Mouse (Mus musculus): Measurements from ENCODE around the gene Fam171a1.
A peak's percentile ranks its signal among the peaks of the same experiment; 100 is the strongest.

Gene Fam171a1

DNA sequence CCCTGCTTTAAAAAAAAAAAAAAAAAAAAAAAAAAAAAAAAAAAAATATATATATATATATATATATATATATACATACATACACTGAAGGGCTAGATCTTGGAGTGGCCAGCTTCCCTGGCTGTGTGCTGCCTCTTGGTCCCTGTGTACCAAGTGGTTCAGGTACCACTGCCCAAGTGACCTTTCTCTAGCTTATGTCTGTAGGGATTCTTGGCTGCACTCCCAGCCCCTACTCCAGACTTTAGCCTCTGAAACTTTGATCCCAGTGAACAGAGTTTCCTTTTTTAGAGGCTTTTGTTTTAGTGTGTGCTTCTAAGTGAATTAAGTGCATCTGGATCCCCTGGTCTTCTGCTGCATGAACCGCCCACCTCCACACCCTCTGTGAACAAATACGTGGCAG, 24.3 kb downstream of the Fam171a1 start:
- no peak for DNase-seq (ENCODE audit: low read depth, low spot score)

DNA sequence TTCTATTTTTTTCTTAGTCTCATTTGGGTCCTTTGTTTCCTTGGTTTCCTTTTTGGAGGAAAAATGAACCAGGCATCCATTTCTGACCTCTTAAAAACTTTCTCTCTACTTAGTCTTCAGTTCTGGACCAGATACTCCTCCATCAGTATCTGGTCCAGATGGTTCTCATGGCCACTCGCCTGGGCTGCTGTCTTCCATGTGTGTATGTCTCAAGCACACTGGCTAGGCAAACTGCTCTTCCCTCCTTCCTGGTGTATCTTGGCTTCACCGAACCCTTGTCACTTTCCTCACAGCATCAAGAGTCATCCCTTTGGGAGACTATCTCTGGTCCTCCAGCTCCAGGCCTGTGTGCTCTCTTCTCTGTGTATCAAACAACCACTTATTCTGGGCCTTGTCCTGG, 25.0 kb downstream of the Fam171a1 start:
- DNase-seq (ENCODE audit: low read depth, low spot score): no peak

DNA sequence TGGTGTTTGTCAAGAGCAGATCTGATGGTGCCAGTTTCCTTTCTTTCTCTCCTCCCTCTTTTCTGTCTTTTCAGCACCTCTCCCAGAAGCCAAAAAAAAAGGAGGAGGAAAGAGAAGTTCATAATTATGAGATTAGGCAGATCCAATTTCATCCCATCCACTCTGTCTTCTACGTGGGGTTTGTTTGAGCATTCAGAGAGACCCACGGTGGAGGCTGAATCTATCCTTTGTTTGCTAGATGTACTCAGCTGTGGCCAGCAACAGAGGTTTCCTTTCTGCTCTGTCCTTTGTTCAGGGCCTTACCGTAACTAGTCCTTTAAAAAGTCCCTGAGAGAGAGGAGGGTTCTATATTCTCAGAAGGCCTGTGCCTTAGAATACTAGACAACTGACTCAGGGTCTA, 25.6 kb downstream of the Fam171a1 start:
- DNase-seq (ENCODE audit: low read depth, low spot score): no peak

DNA sequence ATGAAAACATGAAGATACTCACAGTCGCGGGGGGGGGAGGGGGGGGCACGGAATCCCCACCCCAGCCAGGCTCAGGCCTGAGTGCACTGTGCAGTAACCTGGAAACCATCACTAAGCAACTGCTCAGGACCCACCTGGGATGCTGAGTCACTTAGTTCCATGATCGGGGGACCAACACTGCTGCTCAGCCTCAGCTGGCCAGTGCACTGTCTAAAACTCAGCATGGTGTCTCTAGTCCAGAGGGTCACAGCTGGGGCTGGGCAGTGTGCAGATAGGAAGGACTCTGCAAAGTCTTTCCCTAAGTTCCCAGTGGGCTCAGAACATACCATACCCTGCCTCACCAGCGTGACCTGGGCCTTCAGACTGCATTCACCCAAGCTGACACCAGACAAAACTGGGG, 26.6 kb downstream of the Fam171a1 start:
- no peak for DNase-seq (ENCODE audit: low read depth, low spot score)

DNA sequence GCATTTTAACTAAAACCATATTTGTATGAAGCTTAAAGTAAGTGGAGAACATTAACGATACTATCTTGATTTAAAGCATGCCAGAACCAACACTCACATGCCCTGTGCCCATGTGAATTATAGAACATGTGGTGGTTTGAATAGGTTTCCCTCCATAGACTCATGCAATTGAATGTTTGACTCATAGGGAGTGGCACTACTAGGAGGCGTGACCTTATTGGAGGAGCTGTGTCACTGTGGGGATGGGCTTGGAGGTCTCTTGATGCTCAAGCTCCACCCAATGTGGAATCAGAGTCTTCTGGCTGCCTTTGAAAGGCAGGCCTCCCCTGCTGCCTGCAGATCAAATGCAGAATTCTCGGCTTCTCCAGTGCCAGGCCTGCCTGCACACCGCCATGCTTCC, 27.8 kb downstream of the Fam171a1 start:
- no peak for DNase-seq (ENCODE audit: low read depth, low spot score)

DNA sequence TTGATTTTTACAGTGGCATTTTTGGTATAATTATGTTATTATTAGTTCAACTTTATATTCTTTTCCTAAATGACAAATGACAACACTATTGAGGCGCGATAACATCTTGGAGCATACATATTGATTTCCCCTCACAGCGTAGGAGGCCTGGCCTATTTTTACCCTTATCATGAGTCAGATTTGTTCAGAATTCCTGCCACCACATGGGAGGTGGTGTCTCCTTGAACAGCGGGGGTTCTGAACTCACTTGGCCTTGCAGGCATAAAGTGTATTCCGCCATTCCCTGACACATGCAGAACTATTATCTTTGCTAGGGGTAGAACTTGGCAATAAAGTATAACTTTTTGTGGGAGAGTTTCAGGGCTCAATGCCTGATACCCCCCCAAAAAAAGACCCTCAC, 30.3 kb downstream of the Fam171a1 start:
- DNase-seq (ENCODE audit: low read depth, low spot score): no peak

DNA sequence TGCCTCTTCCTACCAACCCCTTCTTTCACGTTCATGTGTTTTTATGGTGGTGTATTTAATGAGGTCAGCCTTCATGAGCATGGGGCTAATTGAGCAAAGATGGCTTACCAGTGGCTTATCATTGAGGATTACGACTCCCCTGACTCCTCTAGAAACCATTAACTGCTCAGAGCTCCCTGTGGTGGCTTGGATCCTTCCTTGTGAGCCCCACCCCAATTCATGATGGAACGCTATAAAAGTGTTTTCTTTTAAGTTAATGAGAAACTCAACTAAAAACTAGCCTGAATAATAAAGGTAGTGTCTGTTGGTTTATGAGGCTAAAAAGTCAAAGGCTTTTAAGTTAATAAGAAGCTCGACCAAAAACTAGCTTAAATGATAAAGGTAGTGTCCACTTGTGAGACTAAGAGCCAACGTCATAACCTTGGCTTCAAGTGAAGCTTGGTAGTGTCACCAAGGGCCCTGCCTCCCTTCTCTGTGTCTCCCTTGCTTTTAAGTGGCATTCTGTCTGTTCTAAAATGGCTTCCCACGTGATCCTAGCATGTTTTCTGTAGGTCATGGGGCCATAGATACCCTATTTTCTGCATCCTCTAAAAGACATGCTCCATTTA, 33.6 kb downstream of the Fam171a1 start:
- DNase-seq (ENCODE audit: low read depth, low spot score): no peak

DNA sequence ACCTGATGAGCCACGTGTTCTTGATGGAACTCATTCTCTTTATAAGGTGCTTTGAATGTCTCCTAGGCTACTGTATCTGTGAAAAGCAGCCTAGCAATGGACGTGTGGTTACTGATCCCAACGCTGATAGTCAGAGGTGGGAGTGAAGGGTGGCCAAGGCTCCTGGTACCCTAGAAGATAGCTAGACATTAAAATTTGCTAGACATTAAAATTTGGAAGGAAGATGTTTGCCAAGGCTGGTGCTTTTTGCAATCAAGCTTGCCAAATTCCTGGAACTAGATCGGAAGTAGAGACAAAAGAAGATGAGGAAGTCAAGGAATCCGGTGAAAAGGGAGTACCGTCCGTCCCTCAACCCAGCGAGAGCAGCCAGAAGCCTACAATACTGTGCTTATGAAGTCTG, 34.7 kb downstream of the Fam171a1 start:
- DNase-seq (ENCODE audit: low read depth, low spot score): no peak

DNA sequence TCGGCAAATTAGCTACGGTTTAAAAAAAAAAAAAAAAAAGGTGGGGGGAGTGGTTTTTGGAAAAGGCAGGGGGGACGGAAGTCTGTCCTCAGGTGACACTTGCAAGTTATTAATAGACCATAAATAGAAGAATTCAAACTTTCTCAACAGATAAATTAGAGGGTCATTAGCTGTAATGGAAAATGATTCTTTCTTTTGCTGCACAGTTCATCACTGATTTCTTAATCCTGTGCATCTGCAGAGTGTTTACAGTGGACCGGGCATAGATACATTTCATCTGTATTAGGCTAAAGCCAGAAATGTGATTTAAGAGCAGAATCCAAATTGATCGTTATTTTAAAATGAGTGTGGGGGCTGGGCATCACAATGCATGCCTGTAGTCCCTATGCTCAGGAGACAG, 36.3 kb downstream of the Fam171a1 start:
- no peak for DNase-seq (ENCODE audit: low read depth, low spot score)

DNA sequence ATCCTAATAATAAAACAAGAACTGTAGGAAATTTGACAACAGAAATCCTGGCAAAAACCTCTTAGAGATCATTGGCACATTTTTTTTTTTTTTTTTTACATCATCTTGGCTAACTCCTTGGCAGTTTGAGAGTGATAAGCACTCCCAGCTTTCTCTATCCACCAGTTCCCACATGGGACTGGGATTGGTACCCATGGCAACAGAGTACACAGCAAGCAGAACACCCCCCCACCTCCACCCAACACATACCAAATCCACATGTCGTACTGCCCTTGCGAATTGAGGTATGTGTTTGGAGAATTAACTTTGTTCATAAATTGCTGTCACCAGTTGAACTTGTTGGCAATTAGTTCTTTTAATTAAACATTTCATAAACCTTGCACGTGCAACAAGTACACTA, 37.3 kb downstream of the Fam171a1 start:
- DNase-seq (ENCODE audit: low read depth, low spot score): peak; percentile 40

DNA sequence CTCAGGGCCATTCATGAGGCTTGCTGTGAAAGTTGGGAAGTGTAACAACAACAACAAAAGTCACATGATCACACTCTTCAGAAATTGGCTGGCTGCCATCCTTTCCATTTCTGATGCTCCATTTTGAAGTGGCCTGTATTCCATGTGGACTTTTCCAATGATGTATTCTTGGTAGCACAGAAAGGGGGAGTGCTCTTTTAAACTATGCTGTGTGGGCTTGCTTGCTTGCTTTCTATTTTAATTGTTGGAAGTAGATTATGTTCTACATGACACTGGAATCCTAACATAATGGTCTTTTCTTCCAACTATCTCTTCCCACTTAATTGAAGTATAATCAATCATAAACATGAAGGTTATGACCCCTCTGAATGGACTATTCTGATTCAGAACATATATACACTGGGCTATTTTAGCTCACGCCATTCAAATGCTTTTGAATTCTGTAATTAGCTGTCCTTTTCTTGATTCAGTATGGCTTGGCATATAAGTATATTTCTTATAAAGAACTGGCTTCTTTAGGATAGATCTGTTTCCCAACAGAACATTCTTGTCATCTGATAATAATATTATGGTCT, 40.2 kb downstream of the Fam171a1 start:
- DNase-seq (ENCODE audit: low read depth, low spot score): no peak

DNA sequence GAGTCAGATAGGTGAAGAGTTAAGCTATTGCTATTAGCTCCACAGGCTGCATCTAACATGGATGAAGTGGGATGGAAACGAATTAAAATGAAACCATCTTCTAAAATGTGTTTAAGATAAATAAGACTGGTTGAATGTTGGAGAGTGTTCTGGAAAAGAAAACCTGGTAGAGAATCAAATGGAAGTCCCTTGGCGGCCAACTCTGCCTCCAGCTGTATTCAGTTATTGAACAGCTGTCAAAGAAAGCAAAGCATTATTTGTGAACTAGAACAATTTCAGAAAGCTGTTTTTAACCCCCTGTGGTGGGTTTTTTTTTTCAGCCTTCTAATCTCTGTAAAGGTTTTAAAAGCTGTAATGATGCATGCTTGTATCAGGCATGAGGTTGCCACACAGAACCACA, 41.0 kb downstream of the Fam171a1 start:
- no peak for DNase-seq (ENCODE audit: low read depth, low spot score)

DNA sequence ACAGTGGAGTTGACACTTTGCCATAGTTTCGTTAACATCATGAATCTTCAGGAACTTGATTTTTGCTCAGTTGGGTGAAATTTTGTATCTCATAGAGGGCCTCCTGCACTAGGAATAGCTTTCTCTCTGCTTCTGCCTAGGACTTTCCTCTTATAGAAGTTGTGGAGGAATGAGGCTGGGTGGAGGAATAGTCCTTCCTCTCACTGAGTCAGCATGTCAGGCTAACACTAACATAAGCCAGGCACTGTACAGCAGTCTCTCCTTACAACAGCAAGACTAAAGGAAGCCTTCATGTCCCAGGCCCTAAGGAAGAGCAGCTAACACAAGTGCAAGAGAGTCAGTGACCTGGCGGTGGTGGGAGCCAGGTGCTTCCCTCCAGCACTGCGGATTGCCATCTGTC, 43.0 kb downstream of the Fam171a1 start:
- DNase-seq (ENCODE audit: low read depth, low spot score): no peak

DNA sequence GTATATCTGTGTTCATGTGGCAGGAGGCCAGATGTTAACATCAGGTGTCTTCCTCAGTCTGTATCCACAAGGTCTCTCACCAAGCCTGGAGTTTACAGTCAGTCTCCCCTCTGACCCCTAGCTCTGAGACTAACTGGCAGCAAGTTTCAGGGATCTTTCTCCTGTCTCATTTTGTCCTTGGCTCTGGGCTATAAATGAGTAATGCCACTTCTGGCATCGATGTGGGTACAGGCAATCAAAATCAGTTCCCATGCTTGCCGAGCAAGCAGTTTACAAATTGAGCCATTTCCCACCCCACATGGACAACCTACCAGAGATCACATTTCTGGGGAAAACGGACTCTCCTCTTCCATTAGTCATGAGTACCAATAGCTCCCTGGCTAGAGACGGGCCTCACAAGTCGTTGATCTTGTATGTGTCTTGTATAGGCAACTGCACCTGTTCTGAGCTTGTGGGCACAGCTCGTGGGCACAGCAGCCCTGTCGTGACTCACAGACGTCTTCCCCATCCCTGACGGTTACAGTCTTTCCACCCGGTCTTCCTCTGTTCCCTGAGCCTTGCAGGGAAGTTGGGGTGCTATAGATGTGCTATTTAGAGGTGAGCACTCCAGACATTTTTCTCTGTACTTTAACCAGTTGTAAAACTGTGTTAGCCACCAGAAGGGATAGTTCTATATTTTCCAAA, 43.8 kb downstream of the Fam171a1 start:
- DNase-seq (ENCODE audit: low read depth, low spot score): no peak

DNA sequence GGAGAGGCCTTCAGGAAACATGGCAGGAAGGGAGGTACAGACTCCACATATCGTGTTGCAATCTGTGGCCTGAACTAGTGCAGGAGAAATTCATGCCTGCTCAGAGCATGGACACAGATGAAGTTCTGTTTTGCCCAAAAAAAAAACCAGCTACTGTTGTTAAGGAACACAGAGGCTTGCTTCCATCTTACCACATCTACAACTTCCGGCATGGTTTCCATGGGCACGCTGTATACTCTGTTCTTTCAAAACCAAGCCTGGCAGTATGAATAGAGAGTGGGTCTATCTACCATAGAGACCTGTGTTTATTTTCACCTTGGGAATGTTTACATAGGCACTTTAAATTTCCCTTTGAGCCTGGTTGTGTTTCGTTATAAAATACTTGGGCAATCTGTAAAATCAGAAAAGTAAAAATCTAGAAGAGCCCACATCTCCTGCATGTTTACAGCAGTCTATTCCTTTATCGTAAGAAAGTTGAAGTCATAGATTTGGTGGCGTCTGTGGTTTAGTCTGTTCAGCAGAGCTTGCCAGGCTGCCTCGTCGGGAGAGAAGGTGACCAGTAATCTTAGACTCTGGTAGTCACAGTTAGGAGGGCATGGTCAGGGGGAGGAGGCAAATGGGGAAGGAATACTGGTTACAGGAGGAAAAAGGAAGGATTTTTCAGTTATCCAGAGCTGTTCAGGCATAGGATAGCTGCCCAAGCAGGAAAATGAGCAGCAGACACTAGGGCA, 44.8 kb downstream of the Fam171a1 start:
- DNase-seq (ENCODE audit: low read depth, low spot score): no peak

DNA sequence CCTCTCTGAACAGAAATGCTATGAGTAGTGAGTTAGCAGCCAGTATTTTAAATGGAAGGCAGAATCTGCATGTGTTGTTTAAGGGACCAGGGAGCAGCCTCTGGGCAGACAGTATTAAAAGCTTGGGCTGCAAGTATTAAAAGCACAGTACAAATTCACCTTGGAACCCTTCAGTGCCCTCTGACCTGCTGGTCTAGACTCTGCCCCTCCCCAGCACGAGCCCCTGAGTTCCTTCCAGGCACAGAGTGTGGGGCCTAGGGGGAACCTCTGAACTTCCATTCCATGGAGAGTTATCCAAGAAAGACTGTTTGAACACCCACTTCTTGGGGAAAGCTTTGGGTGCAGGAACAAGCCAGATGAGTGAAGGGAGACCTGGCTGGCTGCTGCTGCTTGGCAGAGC, 47.6 kb downstream of the Fam171a1 start:
- no peak for DNase-seq (ENCODE audit: low read depth, low spot score)

DNA sequence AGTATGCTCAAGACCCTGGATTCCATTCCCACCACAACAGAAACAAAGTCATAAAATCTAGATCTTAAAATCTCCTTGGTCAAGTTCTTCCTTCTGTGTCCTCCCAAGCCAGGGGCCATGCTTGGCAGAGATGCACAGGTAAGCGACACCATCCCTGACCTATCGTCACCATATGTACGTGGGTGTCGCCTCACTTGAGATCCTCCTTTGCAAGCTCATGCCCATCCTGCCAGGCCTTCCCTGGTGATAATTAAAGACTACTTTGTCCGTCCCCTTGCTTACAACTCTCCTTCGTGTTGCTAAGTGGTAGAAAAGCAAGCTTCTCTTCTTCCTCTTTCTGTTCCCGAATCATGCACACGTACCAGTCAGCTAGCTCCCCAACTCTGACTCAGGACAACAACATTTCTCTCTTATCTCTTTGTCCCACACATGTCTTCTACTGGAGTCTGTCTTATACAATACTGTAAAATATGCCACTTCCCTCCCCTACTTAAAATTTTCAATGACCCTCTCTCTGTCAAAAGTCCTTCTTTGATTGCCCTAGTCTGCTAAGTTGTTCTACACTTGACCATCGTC, 49.6 kb downstream of the Fam171a1 start:
- DNase-seq (ENCODE audit: low read depth, low spot score): no peak

DNA sequence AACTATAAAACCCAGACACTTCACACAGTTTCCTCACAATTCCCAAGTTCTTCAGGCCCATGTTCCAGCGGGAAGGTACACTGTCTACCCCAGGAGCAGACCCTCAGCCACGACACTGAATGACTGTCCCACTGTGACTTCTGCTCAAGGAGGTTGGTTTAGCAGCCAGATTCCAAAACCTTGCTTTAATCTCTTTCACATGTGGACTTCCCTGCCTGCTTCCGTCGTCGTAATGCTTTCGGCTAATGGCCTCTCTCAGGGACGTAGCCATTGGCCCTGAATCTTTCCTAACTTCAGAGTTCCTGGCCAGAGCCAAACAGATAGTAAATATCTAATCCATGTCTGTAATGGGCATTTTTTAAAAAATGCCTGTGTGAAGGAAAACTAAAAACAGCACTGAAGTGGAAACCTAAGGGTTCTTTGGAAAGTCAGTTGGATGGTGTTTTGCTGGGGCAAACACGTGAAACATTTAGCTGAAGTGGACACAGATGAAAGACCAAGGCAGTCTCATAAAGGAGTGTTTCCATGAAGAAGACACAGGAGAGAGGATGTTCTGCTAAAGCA, 51.1 kb downstream of the Fam171a1 start:
- DNase-seq (ENCODE audit: low read depth, low spot score): no peak

DNA sequence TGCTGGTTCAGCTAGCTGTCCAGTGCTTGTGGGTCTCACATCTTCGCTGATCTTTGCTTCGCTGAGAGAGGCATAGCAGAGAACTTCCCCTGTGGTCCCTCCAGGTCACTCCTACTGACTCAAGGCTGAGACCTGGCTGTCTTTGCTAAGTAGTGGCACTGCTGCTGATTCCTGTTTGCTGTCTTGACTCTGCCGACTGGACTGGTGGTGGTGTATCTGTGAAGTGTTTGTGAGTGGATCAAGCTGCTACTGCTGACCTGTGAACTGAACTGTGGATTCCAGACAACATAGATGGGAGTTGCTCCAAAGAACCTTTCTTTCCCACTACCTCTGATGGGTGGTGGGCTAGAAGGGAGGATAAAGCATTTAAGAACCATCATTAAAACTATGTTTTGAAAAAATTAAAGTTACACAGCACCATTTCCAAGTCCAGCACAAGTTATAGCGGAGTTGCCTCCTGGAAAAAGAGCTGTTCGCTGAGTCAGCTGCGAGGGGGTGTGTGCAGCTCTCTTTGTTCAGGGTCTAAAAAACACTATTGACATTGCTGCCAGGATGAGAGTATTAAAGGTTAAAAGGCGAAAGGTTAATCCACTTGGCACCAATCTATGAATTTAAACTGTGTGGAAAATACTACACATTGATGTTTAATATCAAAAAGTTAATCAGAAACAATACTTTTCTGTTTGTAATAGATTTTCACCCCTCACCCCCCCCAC, 52.0 kb downstream of the Fam171a1 start:
- no peak for DNase-seq (ENCODE audit: low read depth, low spot score)

DNA sequence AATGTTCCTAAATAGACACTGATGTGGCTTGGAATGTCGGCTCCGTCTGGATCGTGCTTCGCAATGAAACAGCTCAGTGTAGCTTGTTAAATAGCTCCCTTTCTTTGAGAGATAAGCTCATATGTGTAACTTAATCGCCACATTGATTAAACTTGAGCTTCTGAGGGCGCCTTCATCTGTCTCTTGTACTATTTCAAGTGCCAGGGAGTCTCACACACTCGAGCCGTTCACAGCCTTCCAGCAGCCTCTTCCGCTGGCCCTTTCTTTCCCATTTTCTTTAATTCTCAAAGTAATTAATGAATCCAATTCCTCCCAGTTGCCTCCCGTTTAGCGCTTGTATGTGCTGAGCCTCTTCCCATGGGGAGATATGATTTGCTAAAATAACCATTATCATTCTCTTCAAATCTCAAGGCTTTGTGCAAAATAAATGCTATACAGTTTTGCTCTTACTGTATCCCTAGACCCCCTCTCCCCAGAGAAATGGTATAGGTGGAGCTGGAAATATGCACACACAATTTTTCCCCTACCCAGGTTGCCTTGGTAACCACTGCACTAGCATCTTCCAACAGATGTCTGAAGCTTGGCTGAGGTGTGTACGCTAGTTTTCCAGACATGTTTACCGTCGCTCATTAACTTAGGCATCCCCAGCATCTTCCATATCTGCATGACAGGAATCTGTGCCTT, 54.8 kb downstream of the Fam171a1 start:
- no peak for DNase-seq (ENCODE audit: low read depth, low spot score)

DNA sequence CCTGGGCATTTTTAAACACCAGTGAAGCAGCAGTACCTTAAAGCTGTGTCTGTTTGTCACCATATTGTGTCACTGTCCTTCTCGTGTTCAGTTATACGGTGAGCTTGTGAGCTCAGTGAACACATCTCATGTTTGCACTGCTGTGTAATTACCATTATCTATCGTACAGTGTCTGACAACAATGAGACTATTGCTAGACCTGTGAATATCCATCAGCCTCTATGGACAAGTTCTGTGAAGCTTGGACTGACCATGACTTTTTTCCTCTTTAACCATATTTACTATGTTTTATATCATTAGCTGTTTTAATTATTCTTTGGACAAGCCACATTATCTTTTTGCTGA, 55.4 kb downstream of the Fam171a1 start:
- no peak for DNase-seq (ENCODE audit: low read depth, low spot score)

Measured in mesoderm, embryonic 11.5 days (tissue).